Mouse (Mus musculus) stomach, postnatal 0 days (tissue): ENCODE data around the gene Ina. TPM values are rescaled to one million over a fixed set of nuclear protein-coding genes. Genes with fewer than 3 reads are reported as not detected.

ENCODE experiments used
- ATAC-seq: fragments of 200-750 bp; cut with Nextera tagmentation; 2 replicates; pipeline ENCODE4 v1.8.0; 2017; ENCODE audit not compliant: low FRiP score, low TSS enrichment
- DNase-seq: peaks from one replicate; pipeline ENCODE4 v3.0.0-alpha.2; 2016; ENCODE audit warnings: low spot score
- H3K27ac ChIP-seq: fragments of 300-500 bp; sonication (generic); replicated peaks from 2 replicates; pipeline ENCODE4 v1.5.1; 2014; ENCODE audit warnings: mild to moderate bottlenecking, control low read depth
- H3K27me3 ChIP-seq: fragments of 300-500 bp; sonication (generic); 2 replicates; pipeline ENCODE4 v1.6.1; 2014; ENCODE audit warnings: low read length; ENCODE audit not compliant: control insufficient read depth, insufficient read depth
- H3K36me3 ChIP-seq: fragments of 300-500 bp; sonication (generic); 2 replicates; pipeline ENCODE4 v1.6.1; 2014; ENCODE audit warnings: low read length, mixed read lengths; ENCODE audit not compliant: control insufficient read depth, insufficient read depth
- H3K4me1 ChIP-seq: fragments of 300-500 bp; sonication (generic); replicated peaks from 2 replicates; pipeline ENCODE4 v1.6.1; 2014; ENCODE audit warnings: antibody characterized with exemption; ENCODE audit not compliant: control insufficient read depth, insufficient read depth
- H3K4me2 ChIP-seq: fragments of 300-500 bp; sonication (generic); replicated peaks from 2 replicates; pipeline ENCODE4 v1.6.1; 2014; ENCODE audit warnings: low read depth, mild to moderate bottlenecking, control low read depth, moderate library complexity
- H3K4me3 ChIP-seq: fragments of 300-500 bp; sonication (generic); 2 replicates; pipeline ENCODE4 v1.5.1; 2014; ENCODE audit warnings: low read depth, low read length, control low read depth
- H3K9ac ChIP-seq: fragments of 300-500 bp; sonication (generic); 2 replicates; pipeline ENCODE4 v1.6.1; 2014; ENCODE audit warnings: mild to moderate bottlenecking, low read length, control low read depth, mixed read lengths
- H3K9me3 ChIP-seq: fragments of 300-500 bp; sonication (generic); 2 replicates; pipeline ENCODE4 v1.6.1; 2016; ENCODE audit warnings: low read length; ENCODE audit not compliant: control insufficient read depth
- CTCF ChIP-seq: IDR thresholded peaks from 2 replicates; pipeline ENCODE4 v1.5.1; 2016; ENCODE audit warnings: antibody characterized with exemption, low read depth, mild to moderate bottlenecking, moderate library complexity
- EP300 ChIP-seq: optimal IDR thresholded peaks from 2 replicates; pipeline ENCODE3; 2016; ENCODE audit warnings: antibody characterized with exemption
- WGBS: fragments of 180-500 bp; shearing (Covaris S2); extraction: QIAGEN DNeasy Blood & Tissue Kit; methylation state at CpG from one replicate; pipeline ENCODE4 v1.1.7; 2014; 5-methylcytosine and 5-hydroxymethylcytosine counted together
- polyA plus RNA-seq: library from polyadenylated mRNA; unstranded; fragments of >200 nt; fragmentation: Nextera tagmentation; extraction: Ambion mirVana; gene quantifications from 2 replicates; pipeline ENCODE4 v1.2.1, GENCODE M21; 2015

Gene Ina
- polyA plus RNA-seq, 1 experiment from 2014 or later, result 3.5 TPM

DNA sequence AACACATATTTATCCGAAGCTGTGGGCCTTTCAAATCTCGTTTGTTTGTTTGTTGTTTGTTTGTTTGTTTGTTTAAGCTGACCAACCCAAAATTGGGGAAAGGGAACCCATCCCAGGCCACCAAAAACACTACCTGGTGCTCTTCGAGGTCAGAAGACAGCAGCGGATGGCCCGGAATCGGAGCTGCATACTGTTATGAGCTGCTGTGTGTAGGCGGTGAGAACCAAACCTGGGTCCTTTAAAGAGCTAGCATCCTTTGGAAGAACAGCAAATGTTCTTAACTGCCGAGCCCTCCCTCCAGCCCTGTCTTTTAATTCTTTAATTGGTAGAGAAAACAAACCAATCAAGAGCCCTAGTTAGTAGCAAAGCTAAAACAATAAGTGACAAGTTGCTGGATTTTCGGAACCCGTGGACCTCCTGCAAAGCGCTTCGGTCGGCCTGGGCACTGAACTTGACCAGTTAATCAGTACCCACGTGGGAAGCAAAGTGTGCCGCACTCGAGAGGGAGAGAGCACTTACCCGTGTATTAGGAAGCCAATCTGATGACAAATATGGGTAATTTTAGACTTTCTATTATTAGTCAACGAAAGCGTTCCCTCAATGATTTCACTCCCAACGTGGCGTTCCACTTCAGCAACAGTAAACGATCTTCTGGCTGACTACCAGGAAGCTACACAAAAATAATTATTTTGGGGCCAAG is 45.1 kb upstream of the Ina start:
- Histone ChIP-seq H3K9ac (no peak overlapping the region), H3K4me2 (no peak overlapping the region), H3K27me3 (no peaks in the 10 kb centered on the region), H3K9me3 (no peaks in the 10 kb centered on the region), H3K4me3 (no peak overlapping the region), H3K27ac (no peak overlapping the region; the same call in 1 of the 2 replicates), H3K36me3 (no peaks in the 10 kb centered on the region), H3K4me1 (no peaks in the 10 kb centered on the region)
- DNase-seq, result no peak
- ATAC-seq, result no peak
- TF ChIP-seq CTCF, result no peak
- no peak for TF ChIP-seq EP300
- WGBS, result 59% methylated on average over 22 of the region's 22 CpGs

DNA sequence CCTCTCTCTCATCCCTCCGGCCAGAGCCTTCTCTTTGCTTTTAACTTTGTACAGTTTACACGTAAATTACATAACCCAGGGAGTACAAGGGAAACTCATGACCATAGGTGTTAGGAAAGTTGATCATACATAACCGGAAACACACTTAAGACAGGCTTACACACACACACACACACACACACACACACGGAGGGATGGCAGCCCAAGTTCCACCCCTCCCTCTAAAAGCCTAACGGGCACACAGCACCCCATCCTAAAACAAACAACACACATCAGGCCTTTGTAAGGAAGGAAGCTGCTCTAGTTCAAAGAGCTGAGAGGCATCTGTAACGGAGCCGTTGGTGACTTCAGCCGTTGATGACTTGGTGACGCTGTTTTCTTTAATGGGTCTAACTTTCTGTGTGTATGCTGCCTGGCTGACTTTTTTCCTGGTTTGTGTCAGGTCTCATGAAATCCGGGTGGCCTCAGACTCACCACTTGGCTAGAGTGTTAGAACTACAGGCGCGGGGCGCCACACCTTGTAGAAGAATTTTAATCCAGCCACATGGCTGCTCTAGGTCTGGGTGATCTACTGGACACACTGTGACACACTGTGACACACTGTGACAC is 44.3 kb upstream of the Ina start:
- no peaks in the 10 kb centered on the region for H3K36me3 ChIP-seq
- peak overlapping the region; percentile 73 for H3K27ac ChIP-seq
- no peak overlapping the region for H3K4me2 ChIP-seq
- WGBS, result 29% methylated on average over 13 of the region's 13 CpGs
- no peaks in the 10 kb centered on the region for H3K4me1 ChIP-seq
- H3K4me3 ChIP-seq, result no peak overlapping the region
- DNase-seq (peak; percentile 65), ATAC-seq (peak; percentile 91)
- TF ChIP-seq CTCF, result no peak
- no peak for TF ChIP-seq EP300
- H3K27me3 ChIP-seq, result no peaks in the 10 kb centered on the region
- H3K9ac ChIP-seq, result no peak overlapping the region
- H3K9me3 ChIP-seq, result no peaks in the 10 kb centered on the region

GRCm38 (mm10) chr19:46971051-46971689 is 43.3 kb upstream of the Ina start:
- Histone ChIP-seq H3K27me3 (no peaks in the 10 kb centered on the region), H3K4me2 (no peak overlapping the region), H3K9me3 (no peaks in the 10 kb centered on the region), H3K9ac (no peak overlapping the region), H3K27ac (peak overlapping the region; percentile 73), H3K4me1 (no peaks in the 10 kb centered on the region), H3K4me3 (no peak overlapping the region), H3K36me3 (no peaks in the 10 kb centered on the region)
- 51% methylated on average over 8 of the region's 8 CpGs for WGBS
- ATAC-seq (no peak), DNase-seq (no peak)
- TF ChIP-seq CTCF (no peak), EP300 (no peak)

DNA sequence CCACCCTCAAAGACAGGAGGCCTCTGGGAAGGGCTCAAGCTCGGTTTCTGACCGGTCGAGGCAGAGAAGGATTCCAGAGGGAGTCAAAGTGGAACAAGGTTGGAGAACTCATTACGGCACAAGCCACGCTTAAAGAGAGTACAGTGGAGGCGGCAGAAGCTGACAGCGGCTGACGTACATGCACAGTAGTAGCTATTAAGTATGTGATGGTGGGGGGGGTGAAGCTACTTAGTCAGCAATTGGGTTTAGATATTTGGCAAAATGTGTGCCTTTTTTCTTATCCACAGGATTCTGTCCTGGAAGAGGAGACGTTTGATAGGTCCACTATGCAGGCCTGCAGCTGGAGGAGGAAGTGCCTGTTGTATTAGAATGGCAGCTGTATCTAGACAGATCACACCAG is 42.8 kb upstream of the Ina start:
- H3K4me3 ChIP-seq, result no peak overlapping the region
- WGBS, result 64% methylated on average over 9 of the region's 9 CpGs
- TF ChIP-seq CTCF (no peak), EP300 (no peak)
- no peaks in the 10 kb centered on the region for H3K9me3 ChIP-seq
- H3K36me3 ChIP-seq, result no peaks in the 10 kb centered on the region
- H3K27me3 ChIP-seq, result no peaks in the 10 kb centered on the region
- H3K4me1 ChIP-seq, result no peaks in the 10 kb centered on the region
- H3K9ac ChIP-seq, result no peak overlapping the region
- ATAC-seq (no peak), DNase-seq (no peak)
- H3K4me2 ChIP-seq, result no peak overlapping the region
- peak overlapping the region; percentile 73; the same call in 1 of the 2 replicates for H3K27ac ChIP-seq

DNA sequence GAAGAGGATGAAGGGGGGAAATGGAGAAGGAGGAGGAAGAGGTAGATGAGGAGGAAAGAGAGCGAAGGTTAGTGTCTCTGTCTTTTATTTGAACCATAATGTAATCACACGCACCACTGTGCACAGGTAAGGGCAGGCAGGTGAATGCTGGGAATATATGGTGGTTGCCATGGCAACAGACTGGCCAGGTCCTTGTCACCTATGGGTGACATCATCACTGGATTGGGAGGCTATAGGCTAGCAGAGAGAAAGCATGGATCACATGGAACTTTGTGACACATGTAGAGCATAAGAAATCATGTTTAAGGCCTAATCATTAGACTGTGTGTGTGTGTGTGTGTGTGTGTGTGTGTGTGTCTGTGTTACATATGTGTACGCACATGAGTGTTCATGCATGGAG is 42.3 kb upstream of the Ina start:
- no peaks in the 10 kb centered on the region for H3K36me3 ChIP-seq
- WGBS, result 89% methylated on average over 3 of the region's 3 CpGs
- ATAC-seq, result 0 out of 2 replicates have a peak, but pooled peaks have one; percentile 17
- no peak overlapping the region for H3K4me3 ChIP-seq
- H3K4me1 ChIP-seq, result no peaks in the 10 kb centered on the region
- H3K4me2 ChIP-seq, result no peak overlapping the region
- no peaks in the 10 kb centered on the region for H3K9me3 ChIP-seq
- TF ChIP-seq EP300 (no peak), CTCF (no peak)
- H3K27ac ChIP-seq, result no peak overlapping the region
- DNase-seq, result no peak
- H3K9ac ChIP-seq, result no peak overlapping the region
- H3K27me3 ChIP-seq, result no peaks in the 10 kb centered on the region

GRCm38 (mm10) chr19:46975565-46975964 is 38.9 kb upstream of the Ina start:
- Histone ChIP-seq H3K27me3 (no peaks in the 10 kb centered on the region), H3K4me3 (no peak overlapping the region), H3K4me1 (no peaks in the 10 kb centered on the region), H3K36me3 (no peaks in the 10 kb centered on the region), H3K9ac (no peak overlapping the region), H3K4me2 (no peak overlapping the region), H3K27ac (no peak overlapping the region), H3K9me3 (no peaks in the 10 kb centered on the region)
- ATAC-seq (no peak), DNase-seq (no peak)
- TF ChIP-seq CTCF (no peak), EP300 (no peak)
- WGBS, result 57% methylated on average over 4 of the region's 4 CpGs
